Mouse (Mus musculus): ENCODE data around the gene Os9.
A peak's percentile ranks its signal among the peaks of the same experiment; 100 is the strongest.
"Not testable (repeated sequence)": the region's sequence is repeated elsewhere in the genome, so short reads cannot be mapped to it uniquely, and the experiment has no call there.

Gene Os9

GRCm38 (mm10) chr10:127062503-127062902 is 58.4 kb downstream of the Os9 start:
- no peak for DNase-seq

- not testable (repeated sequence) for DNase-seq
Observed at GRCm38 (mm10) chr10:127062101-127062500, 58.8 kb downstream of the Os9 start.

GRCm38 (mm10) chr10:127061513-127061912 is 59.4 kb downstream of the Os9 start:
- DNase-seq: no peak

GRCm38 (mm10) chr10:127061085-127061484 is 59.8 kb downstream of the Os9 start:
- no peak for DNase-seq

- DNase-seq: peak; percentile 90 to 91
Observed at GRCm38 (mm10) chr10:127059968-127060916, 60.7 kb downstream of the Os9 start, which contains the start of gene March9. March9 (minus strand) TSS chr10:127060184.

- DNase-seq: no peak
Observed at GRCm38 (mm10) chr10:127059174-127059967, 61.6 kb downstream of the Os9 start.

- DNase-seq: no peak
Observed at GRCm38 (mm10) chr10:127058708-127059107, 62.2 kb downstream of the Os9 start.

GRCm38 (mm10) chr10:127058161-127058560 is 62.8 kb downstream of the Os9 start:
- peak; percentile 63 to 78 for DNase-seq

GRCm38 (mm10) chr10:127056490-127056889 is 64.4 kb downstream of the Os9 start:
- no peak for DNase-seq

- no peak for DNase-seq
Observed at GRCm38 (mm10) chr10:127055406-127055805, 65.5 kb downstream of the Os9 start.

- DNase-seq: no peak
Observed at GRCm38 (mm10) chr10:127054646-127055045, 66.3 kb downstream of the Os9 start.

GRCm38 (mm10) chr10:127050119-127050474 is 70.8 kb downstream of the Os9 start:
- no peak for DNase-seq

GRCm38 (mm10) chr10:127049395-127050118 is 71.4 kb downstream of the Os9 start:
- DNase-seq: no peak

- DNase-seq: no peak
Observed at GRCm38 (mm10) chr10:127048608-127049394, 72.1 kb downstream of the Os9 start.

- DNase-seq: no peak
Observed at GRCm38 (mm10) chr10:127047954-127048353, 73.0 kb downstream of the Os9 start, which contains the start of gene Cyp27b1. Cyp27b1 (plus strand) TSS chr10:127048250.

Measured in lung, adult 18-20 months (tissue).